Mouse (Mus musculus) embryonic fibroblast, embryonic 13.5 days (primary cell): Measurements from ENCODE around the gene Gm136.
"Not testable (repeated sequence)": the region's sequence is repeated elsewhere in the genome, so short reads cannot be mapped to it uniquely, and the experiment has no call there.

ENCODE experiments used
- CTCF ChIP-seq: IDR thresholded peaks from 2 replicates; pipeline ENCODE4 v1.5.1; 2011; ENCODE audit warnings: mild to moderate bottlenecking, control low read depth, low read length, moderate library complexity, borderline replicate concordance; ENCODE audit not compliant: insufficient read depth
- POLR2A ChIP-seq: IDR thresholded peaks from 2 replicates; pipeline ENCODE4 v1.6.1; 2011; ENCODE audit warnings: low read depth, mild to moderate bottlenecking, control low read depth, low read length, moderate library complexity

- not testable (repeated sequence) for TF ChIP-seq CTCF, POLR2A
Observed at GRCm38 (mm10) chr4:34733415-34733814, 22.6 kb downstream of the Gm136 start.
